Mouse (Mus musculus): ENCODE measurements around the gene Gm28047. TPM values are rescaled to one million over a fixed set of nuclear protein-coding genes. Genes with fewer than 3 reads are reported as not detected.
A peak's percentile ranks its signal among the peaks of the same experiment; 100 is the strongest.

Gene Gm28047
- polyA plus RNA-seq, 1 experiment = not detected

DNA sequence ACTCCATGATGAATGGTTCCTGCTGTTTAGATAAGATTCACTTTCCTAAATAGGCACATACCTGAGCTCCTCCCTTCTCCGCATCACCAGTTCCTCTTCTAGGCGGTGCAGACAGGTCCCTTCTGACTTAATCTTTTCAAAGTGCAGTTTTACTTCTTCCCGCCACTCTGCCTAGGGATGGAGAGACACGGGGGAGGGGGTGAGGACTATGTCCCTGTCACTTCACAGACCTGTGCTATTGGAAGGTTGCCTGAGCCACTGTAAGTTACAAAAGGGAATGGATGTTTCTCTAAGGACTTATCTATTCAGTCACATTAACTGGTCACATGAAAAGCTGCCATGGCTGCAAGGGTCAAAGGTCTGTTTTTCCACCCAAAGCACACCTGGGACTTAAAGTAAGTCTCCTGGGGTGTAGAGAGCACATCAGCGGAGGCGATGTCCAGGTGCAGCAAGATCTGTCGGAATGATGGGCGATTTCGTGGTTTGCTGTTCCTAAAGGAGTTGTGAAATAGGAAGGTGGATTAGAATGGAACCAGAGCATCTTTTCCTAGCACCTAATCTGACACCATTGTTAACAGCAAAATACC is 122.5 kb downstream of the Gm28047 start:
- Histone ChIP-seq H3K36me3 (ENCODE audit: control insufficient read depth, insufficient read depth, low read length, poor library complexity, severe bottlenecking) (peaks cover 70% of the 10 kb centered on the region), H3K27ac (ENCODE audit: insufficient read depth, low read length) (no peak overlapping the region), H3K9me3 (replicated peaks; ENCODE audit: control insufficient read depth, insufficient read depth, low read length, poor library complexity, severe bottlenecking) (no peaks in the 10 kb centered on the region), H3K9ac (ENCODE audit: low read depth, poor library complexity, severe bottlenecking) (no peak overlapping the region), H3K27me3 (ENCODE audit: control insufficient read depth, insufficient read depth, low read length, poor library complexity, severe bottlenecking) (no peaks in the 10 kb centered on the region), H3K4me1 (ENCODE audit: control insufficient read depth, insufficient read depth, low read length) (peaks cover 2% of the 10 kb centered on the region), H3K4me3 (ENCODE audit: low read depth, low read length) (no peak overlapping the region)
- TF ChIP-seq POLR2A (IDR thresholded peaks at IDR 0.05; ENCODE audit: insufficient read depth, low read length) (no peak), EP300 (IDR thresholded peaks at IDR 0.05; ENCODE audit: insufficient read depth, low read depth, low read length) (no peak), CTCF (IDR thresholded peaks at IDR 0.05; ENCODE audit: low read depth, low read length) (no peak)

DNA sequence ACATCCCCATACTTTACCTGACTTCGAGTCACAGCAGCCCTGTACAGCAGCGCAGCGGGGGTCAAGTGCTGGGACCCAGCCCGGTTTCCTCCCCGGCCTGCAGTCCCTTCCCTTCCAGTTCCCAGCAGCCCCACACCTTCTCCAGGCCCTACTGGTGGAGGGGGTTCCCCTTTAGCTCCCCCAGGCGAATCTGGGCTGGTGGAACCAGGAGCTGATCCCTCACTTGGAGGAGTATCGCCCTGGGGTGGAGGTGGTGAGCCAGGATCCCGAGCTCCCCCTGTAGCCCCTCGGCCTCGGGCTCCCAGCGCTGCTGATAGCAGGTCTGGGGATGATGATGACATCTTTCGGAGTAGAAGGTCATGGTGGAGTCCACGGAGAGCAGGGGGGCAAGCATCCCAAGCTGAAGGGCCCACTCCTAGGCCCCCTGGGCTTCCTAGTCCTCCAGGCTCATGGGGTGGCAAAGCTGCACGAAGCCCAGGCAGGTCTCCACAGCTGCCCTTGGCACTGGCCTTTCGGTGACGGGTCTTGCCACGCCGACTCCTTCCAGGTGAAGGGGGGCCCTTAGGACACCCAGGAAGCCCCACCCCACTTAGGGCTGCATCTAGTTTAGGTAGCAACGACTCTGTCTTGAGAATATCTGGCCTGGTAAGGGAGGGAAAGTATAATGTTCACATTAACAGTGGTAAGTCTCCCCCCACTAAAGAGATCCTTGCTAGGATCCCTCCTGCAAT is 123.6 kb downstream of the Gm28047 start:
- TF ChIP-seq EP300 (IDR thresholded peaks at IDR 0.05; ENCODE audit: insufficient read depth, low read depth, low read length) = no peak
- no peak for TF ChIP-seq POLR2A (IDR thresholded peaks at IDR 0.05; ENCODE audit: insufficient read depth, low read length)
- TF ChIP-seq CTCF (IDR thresholded peaks at IDR 0.05; ENCODE audit: low read depth, low read length) = no peak
- H3K27ac ChIP-seq (ENCODE audit: insufficient read depth, low read length) = peak overlapping the region; percentile 37; the same call in 1 of the 2 replicates
- H3K36me3 ChIP-seq (ENCODE audit: control insufficient read depth, insufficient read depth, low read length, poor library complexity, severe bottlenecking) = peaks cover 80% of the 10 kb centered on the region
- H3K9ac ChIP-seq (ENCODE audit: low read depth, poor library complexity, severe bottlenecking) = no peak overlapping the region
- no peaks in the 10 kb centered on the region for H3K9me3 ChIP-seq (replicated peaks; ENCODE audit: control insufficient read depth, insufficient read depth, low read length, poor library complexity, severe bottlenecking)
- H3K4me3 ChIP-seq (ENCODE audit: low read depth, low read length) = no peak overlapping the region
- H3K4me1 ChIP-seq (ENCODE audit: control insufficient read depth, insufficient read depth, low read length) = peaks cover 2% of the 10 kb centered on the region
- H3K27me3 ChIP-seq (ENCODE audit: control insufficient read depth, insufficient read depth, low read length, poor library complexity, severe bottlenecking) = no peaks in the 10 kb centered on the region

DNA sequence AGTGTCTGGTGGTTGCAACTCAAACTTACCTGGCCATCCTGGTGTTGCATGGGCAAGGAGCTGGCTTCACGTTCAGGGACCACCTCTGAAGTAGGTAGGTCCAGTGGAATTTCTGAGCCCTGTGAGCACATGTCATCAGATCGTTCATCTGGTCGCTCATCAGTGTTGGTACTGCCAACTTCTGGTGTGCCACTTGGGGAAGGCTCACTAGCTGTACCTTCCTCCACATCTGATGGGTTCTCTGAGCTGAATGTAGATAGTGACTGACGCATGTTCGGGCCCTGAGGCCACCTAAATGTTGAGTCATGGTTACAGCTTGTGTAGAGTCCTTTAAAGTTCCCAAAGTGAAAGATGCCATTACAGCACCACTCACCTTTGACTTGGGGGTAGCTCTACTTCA is 124.4 kb downstream of the Gm28047 start:
- H3K4me3 ChIP-seq (ENCODE audit: low read depth, low read length) = no peak overlapping the region

DNA sequence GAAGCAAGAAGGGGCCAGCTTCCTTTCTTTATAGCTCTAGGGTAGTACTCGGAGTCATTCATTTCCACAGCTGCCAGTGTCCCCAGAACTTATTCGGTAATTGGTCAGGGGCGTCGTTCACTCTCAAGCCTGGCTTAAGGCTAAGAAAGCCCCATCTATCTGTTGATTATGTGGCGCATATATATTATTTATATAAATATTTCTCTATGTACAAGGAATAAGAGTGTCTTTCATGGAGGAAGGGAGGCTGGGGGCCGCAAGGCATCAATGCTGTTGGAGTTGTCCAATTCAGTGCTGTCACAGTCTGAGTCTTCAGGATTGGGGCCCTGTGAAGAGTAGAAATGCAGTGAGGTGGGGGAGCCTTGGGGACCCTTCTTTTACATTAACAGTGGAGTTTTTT is 125.0 kb downstream of the Gm28047 start:
- Histone ChIP-seq H3K27me3 (ENCODE audit: control insufficient read depth, insufficient read depth, low read length, poor library complexity, severe bottlenecking) (no peaks in the 10 kb centered on the region), H3K9ac (ENCODE audit: low read depth, poor library complexity, severe bottlenecking) (no peak overlapping the region), H3K4me1 (ENCODE audit: control insufficient read depth, insufficient read depth, low read length) (no peaks in the 10 kb centered on the region), H3K27ac (ENCODE audit: insufficient read depth, low read length) (no peak overlapping the region), H3K4me3 (ENCODE audit: low read depth, low read length) (no peak overlapping the region), H3K36me3 (ENCODE audit: control insufficient read depth, insufficient read depth, low read length, poor library complexity, severe bottlenecking) (peaks cover 93% of the 10 kb centered on the region), H3K9me3 (replicated peaks; ENCODE audit: control insufficient read depth, insufficient read depth, low read length, poor library complexity, severe bottlenecking) (no peaks in the 10 kb centered on the region)
- no peak for TF ChIP-seq CTCF (IDR thresholded peaks at IDR 0.05; ENCODE audit: low read depth, low read length)
- no peak for TF ChIP-seq POLR2A (IDR thresholded peaks at IDR 0.05; ENCODE audit: insufficient read depth, low read length)
- TF ChIP-seq EP300 (IDR thresholded peaks at IDR 0.05; ENCODE audit: insufficient read depth, low read depth, low read length) = no peak

More for the DNA sequence above, 124.4 kb downstream of the Gm28047 start:
- Histone ChIP-seq H3K4me1 (ENCODE audit: control insufficient read depth, insufficient read depth, low read length) (peaks cover 2% of the 10 kb centered on the region), H3K27ac (ENCODE audit: insufficient read depth, low read length) (no peak overlapping the region), H3K9me3 (replicated peaks; ENCODE audit: control insufficient read depth, insufficient read depth, low read length, poor library complexity, severe bottlenecking) (no peaks in the 10 kb centered on the region), H3K27me3 (ENCODE audit: control insufficient read depth, insufficient read depth, low read length, poor library complexity, severe bottlenecking) (no peaks in the 10 kb centered on the region), H3K36me3 (ENCODE audit: control insufficient read depth, insufficient read depth, low read length, poor library complexity, severe bottlenecking) (peaks cover 86% of the 10 kb centered on the region), H3K9ac (ENCODE audit: low read depth, poor library complexity, severe bottlenecking) (no peak overlapping the region)
- no peak for TF ChIP-seq CTCF (IDR thresholded peaks at IDR 0.05; ENCODE audit: low read depth, low read length)
- no peak for TF ChIP-seq EP300 (IDR thresholded peaks at IDR 0.05; ENCODE audit: insufficient read depth, low read depth, low read length)
- no peak for TF ChIP-seq POLR2A (IDR thresholded peaks at IDR 0.05; ENCODE audit: insufficient read depth, low read length)

DNA sequence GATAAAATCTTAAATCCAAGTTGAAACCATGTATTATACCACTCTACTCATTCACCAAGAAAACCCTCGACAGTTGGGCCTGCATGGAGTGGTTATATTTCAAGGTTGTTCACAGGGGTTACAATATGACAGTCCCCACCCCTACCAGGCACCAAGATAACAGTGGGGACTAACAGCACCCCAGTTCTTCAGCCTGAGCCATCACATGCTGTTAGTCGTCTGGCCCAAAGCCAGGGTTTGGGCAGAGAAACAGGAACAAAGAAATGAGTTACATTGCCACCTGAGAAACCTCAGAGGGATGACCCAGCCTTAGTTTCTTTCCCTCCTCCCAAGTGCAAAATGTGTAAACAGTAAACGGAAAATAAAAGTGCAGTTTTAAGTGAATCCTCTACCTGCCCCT is 125.5 kb downstream of the Gm28047 start:
- Histone ChIP-seq H3K27me3 (ENCODE audit: control insufficient read depth, insufficient read depth, low read length, poor library complexity, severe bottlenecking) (no peaks in the 10 kb centered on the region), H3K9me3 (replicated peaks; ENCODE audit: control insufficient read depth, insufficient read depth, low read length, poor library complexity, severe bottlenecking) (no peaks in the 10 kb centered on the region), H3K27ac (ENCODE audit: insufficient read depth, low read length) (no peak overlapping the region), H3K4me3 (ENCODE audit: low read depth, low read length) (no peak overlapping the region), H3K36me3 (ENCODE audit: control insufficient read depth, insufficient read depth, low read length, poor library complexity, severe bottlenecking) (peaks cover 96% of the 10 kb centered on the region), H3K9ac (ENCODE audit: low read depth, poor library complexity, severe bottlenecking) (no peak overlapping the region), H3K4me1 (ENCODE audit: control insufficient read depth, insufficient read depth, low read length) (no peaks in the 10 kb centered on the region)
- TF ChIP-seq CTCF (IDR thresholded peaks at IDR 0.05; ENCODE audit: low read depth, low read length) = no peak

DNA sequence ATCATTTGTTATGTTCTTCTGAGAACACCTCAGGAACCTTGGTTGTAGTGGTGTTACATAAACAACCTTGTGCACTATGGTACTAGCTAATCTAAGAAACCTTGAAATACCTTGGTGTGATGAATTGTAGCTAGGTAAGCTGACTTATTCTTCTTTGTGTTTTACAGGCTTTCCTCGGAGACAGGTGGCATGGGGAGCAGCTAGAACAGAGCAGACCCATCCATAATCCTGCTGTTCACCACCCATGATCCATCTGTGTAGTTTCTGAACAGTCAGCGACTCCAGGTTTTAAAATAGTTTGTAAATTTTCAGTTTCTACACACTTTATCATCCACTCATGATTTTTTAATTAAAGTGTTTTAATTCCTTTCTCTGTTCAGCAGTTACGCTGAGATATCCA is 126.5 kb downstream of the Gm28047 start:
- Histone ChIP-seq H3K36me3 (ENCODE audit: control insufficient read depth, insufficient read depth, low read length, poor library complexity, severe bottlenecking) (peaks cover 96% of the 10 kb centered on the region), H3K4me1 (ENCODE audit: control insufficient read depth, insufficient read depth, low read length) (no peaks in the 10 kb centered on the region), H3K27ac (ENCODE audit: insufficient read depth, low read length) (no peak overlapping the region), H3K4me3 (ENCODE audit: low read depth, low read length) (no peak overlapping the region), H3K27me3 (ENCODE audit: control insufficient read depth, insufficient read depth, low read length, poor library complexity, severe bottlenecking) (no peaks in the 10 kb centered on the region), H3K9ac (ENCODE audit: low read depth, poor library complexity, severe bottlenecking) (no peak overlapping the region), H3K9me3 (replicated peaks; ENCODE audit: control insufficient read depth, insufficient read depth, low read length, poor library complexity, severe bottlenecking) (no peaks in the 10 kb centered on the region)
- TF ChIP-seq CTCF (IDR thresholded peaks at IDR 0.05; ENCODE audit: low read depth, low read length) (no peak), EP300 (IDR thresholded peaks at IDR 0.05; ENCODE audit: insufficient read depth, low read depth, low read length) (no peak), POLR2A (IDR thresholded peaks at IDR 0.05; ENCODE audit: insufficient read depth, low read length) (no peak)
